Mouse (Mus musculus) hindbrain, postnatal 0 days (tissue): Measurements from ENCODE around the gene Svip. TPM values are rescaled to one million over a fixed set of nuclear protein-coding genes. Genes with fewer than 3 reads are reported as not detected.
A peak's percentile ranks its signal among the peaks of the same experiment; 100 is the strongest.

ENCODE experiments used
- ATAC-seq: fragments of 200-750 bp; cut with Nextera tagmentation; 2 replicates; pipeline ENCODE4 v1.8.0; 2017; ENCODE audit warnings: mild to moderate bottlenecking, moderate TSS enrichment, moderate library complexity
- DNase-seq: peaks from one replicate; pipeline ENCODE4 v3.0.0-alpha.2; 2015; ENCODE audit warnings: low spot score
- H3K27ac ChIP-seq: fragments of 300-500 bp; sonication (generic); 2 replicates; pipeline ENCODE4 v1.5.1; 2014; ENCODE audit warnings: mild to moderate bottlenecking
- H3K27me3 ChIP-seq: fragments of 300-500 bp; sonication (generic); 2 replicates; pipeline ENCODE4 v1.6.1; 2014; ENCODE audit warnings: low read length, mixed read lengths; ENCODE audit not compliant: insufficient read depth
- H3K36me3 ChIP-seq: fragments of 300-500 bp; sonication (generic); 2 replicates; pipeline ENCODE4 v1.6.1; 2014; ENCODE audit warnings: low read length, mixed read lengths; ENCODE audit not compliant: insufficient read depth
- H3K4me1 ChIP-seq: fragments of 300-500 bp; sonication (generic); 2 replicates; pipeline ENCODE4 v1.6.1; 2014; ENCODE audit warnings: antibody characterized with exemption, low read length, mixed read lengths; ENCODE audit not compliant: insufficient read depth
- H3K4me2 ChIP-seq: fragments of 300-500 bp; sonication (generic); 2 replicates; pipeline ENCODE4 v1.6.1; 2014; ENCODE audit warnings: low read depth, mild to moderate bottlenecking, low read length, moderate library complexity, mixed read lengths
- H3K4me3 ChIP-seq: fragments of 300-500 bp; sonication (generic); 2 replicates; pipeline ENCODE4 v1.5.1; 2014; ENCODE audit warnings: low read length
- H3K9ac ChIP-seq: fragments of 300-500 bp; sonication (generic); replicated peaks from 2 replicates; pipeline ENCODE4 v1.6.1; 2014; ENCODE audit warnings: mild to moderate bottlenecking, low read length, moderate library complexity, mixed read lengths
- H3K9me3 ChIP-seq: fragments of 300-500 bp; sonication (generic); 2 replicates; pipeline ENCODE4 v1.6.1; 2016; ENCODE audit warnings: low read length, mixed read lengths
- CTCF ChIP-seq: IDR thresholded peaks from 2 replicates; pipeline ENCODE4 v1.5.1; 2016; ENCODE audit warnings: antibody characterized with exemption, control low read depth, low read depth
- WGBS: fragments of 180-500 bp; shearing (Covaris S2); extraction: QIAGEN DNeasy Blood & Tissue Kit; methylation state at CpG from one replicate; pipeline ENCODE4 v1.1.7; 2014; 5-methylcytosine and 5-hydroxymethylcytosine counted together
- polyA plus RNA-seq: library from polyadenylated mRNA; unstranded; fragments of >200 nt; fragmentation: Nextera tagmentation; extraction: Ambion mirVana; gene quantifications from 2 replicates; pipeline ENCODE4 v1.2.1, GENCODE M21; 2015
- total RNA-seq: library from RNA; depleted of rRNA; stranded (reverse); fragments of >200 nt; gene quantifications from 2 replicates; pipeline ENCODE4 v1.2.3, GENCODE M21; 2014; rRNA removed

Gene Svip
- total and polyA plus RNA-seq, 2 experiments from 2014 or later = 15.0 to 18.3 TPM

- Histone ChIP-seq H3K4me1 (no peaks in the 10 kb centered on the region), H3K27me3 (no peaks in the 10 kb centered on the region), H3K27ac (no peak overlapping the region), H3K4me2 (no peak overlapping the region), H3K4me3 (no peak overlapping the region), H3K9ac (no peak overlapping the region), H3K9me3 (no peaks in the 10 kb centered on the region), H3K36me3 (no peaks in the 10 kb centered on the region)
- DNase-seq (no peak), ATAC-seq (no peak)
- TF ChIP-seq CTCF = no peak
- WGBS = 91% methylated on average over 7 of the region's 7 CpGs
Observed at GRCm38 (mm10) chr7:51964681-51965080, 41.1 kb downstream of the Svip start.

GRCm38 (mm10) chr7:51962219-51962952 lies 43.4 kb downstream of the Svip start:
- no peak for TF ChIP-seq CTCF
- H3K4me3 ChIP-seq = no peak overlapping the region
- no peak overlapping the region for H3K4me2 ChIP-seq
- 50% methylated on average over 10 of the region's 10 CpGs for WGBS
- no peak overlapping the region for H3K9ac ChIP-seq
- H3K4me1 ChIP-seq = no peaks in the 10 kb centered on the region
- peak; percentile 53; the same call in 1 of the 2 replicates for ATAC-seq
- H3K9me3 ChIP-seq = no peaks in the 10 kb centered on the region
- no peaks in the 10 kb centered on the region for H3K27me3 ChIP-seq
- H3K27ac ChIP-seq = no peak overlapping the region
- DNase-seq = no peak
- H3K36me3 ChIP-seq = no peaks in the 10 kb centered on the region

GRCm38 (mm10) chr7:51960698-51961374 lies 45.0 kb downstream of the Svip start:
- Histone ChIP-seq H3K4me1 (no peaks in the 10 kb centered on the region), H3K9ac (no peak overlapping the region), H3K27me3 (no peaks in the 10 kb centered on the region), H3K27ac (no peak overlapping the region), H3K9me3 (no peaks in the 10 kb centered on the region), H3K4me3 (no peak overlapping the region), H3K4me2 (no peak overlapping the region), H3K36me3 (no peaks in the 10 kb centered on the region)
- peak; percentile 79 for ATAC-seq
- peak; percentile 78 for DNase-seq
- TF ChIP-seq CTCF = no peak
- 43% methylated on average over 6 of the region's 6 CpGs for WGBS

GRCm38 (mm10) chr7:51957766-51958165 lies 48.1 kb downstream of the Svip start:
- Histone ChIP-seq H3K4me1 (no peaks in the 10 kb centered on the region), H3K9ac (no peak overlapping the region), H3K9me3 (no peaks in the 10 kb centered on the region), H3K4me3 (no peak overlapping the region), H3K27me3 (no peaks in the 10 kb centered on the region), H3K36me3 (no peaks in the 10 kb centered on the region), H3K4me2 (no peak overlapping the region), H3K27ac (no peak overlapping the region)
- DNase-seq (no peak), ATAC-seq (no peak)
- TF ChIP-seq CTCF = no peak

- Histone ChIP-seq H3K9ac (no peak overlapping the region), H3K4me2 (no peak overlapping the region), H3K27ac (no peak overlapping the region), H3K4me3 (no peak overlapping the region), H3K4me1 (no peaks in the 10 kb centered on the region), H3K9me3 (no peaks in the 10 kb centered on the region), H3K27me3 (no peaks in the 10 kb centered on the region), H3K36me3 (no peaks in the 10 kb centered on the region)
- ATAC-seq (peak; percentile 58), DNase-seq (no peak)
- WGBS = 49% methylated on average over 9 of the region's 9 CpGs
- TF ChIP-seq CTCF = no peak
Observed at GRCm38 (mm10) chr7:51955424-51956041, 50.3 kb downstream of the Svip start.

Other genes with a start within 250 kb of the Svip start
- 11.9 and 27.4 TPM in 2 replicates for gene Gas2, start 144.0 kb downstream of the Svip start, total RNA-seq
- gene Gas2, start 144.0 kb downstream of the Svip start, polyA plus RNA-seq = 13.4 and 13.9 TPM in 2 replicates
- 12.8 and 22.6 TPM in 2 replicates for gene Fancf, start 143.8 kb downstream of the Svip start, total RNA-seq
- gene Fancf, start 143.8 kb downstream of the Svip start, polyA plus RNA-seq = 7.1 and 7.9 TPM in 2 replicates
- not detected in 2 replicates for gene 1700015G11Rik, start 9.7 kb upstream of the Svip start, total RNA-seq
- not detected in 2 replicates for gene 1700015G11Rik, start 9.7 kb upstream of the Svip start, polyA plus RNA-seq